In the genomic region with DNA sequence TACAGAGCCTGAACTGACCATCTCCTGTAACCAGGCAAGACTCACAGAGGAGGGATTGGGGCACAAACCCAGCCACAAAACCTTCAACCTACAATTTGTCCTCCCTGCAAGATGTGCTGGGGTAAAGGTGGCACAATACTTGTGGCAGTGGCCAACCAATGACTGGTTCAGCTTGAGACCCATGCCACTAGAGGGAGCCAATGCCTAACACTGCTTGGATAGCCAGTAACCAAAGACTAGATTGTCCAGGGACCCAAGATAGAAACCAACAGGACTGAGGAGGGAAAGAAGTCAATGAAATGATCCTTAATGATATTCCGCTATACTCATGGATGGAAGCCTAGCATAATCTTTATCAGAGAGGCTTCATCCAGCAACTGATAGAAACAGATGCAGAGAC, we compare ENCODE assay signal across 9 mouse cellular contexts. TPM values are rescaled to one million over a fixed set of nuclear protein-coding genes. Genes with fewer than 3 reads are reported as not detected.
DNase-seq lines count a peak whose midpoint lies in the region; ATAC-seq and TF ChIP-seq lines count a peak whose summit lies in the region.
"Had no signal": no experiment of that assay in that cellular context is flagged by ENCODE, and none has a peak within 500 bp of the region (broad histone marks: within the 10 kb centered on the region; RNA-seq: fewer than 3 reads in every experiment).

No protein-coding gene starts in this region.

- no peaks in the 10 kb centered on the region for H3K4me1 ChIP-seq in liver, embryonic 12.5 days
- no peaks in the 10 kb centered on the region for H3K4me1 ChIP-seq in forebrain, postnatal 0 days (ENCODE audit: insufficient read depth)
- H3K4me1 ChIP-seq in hindbrain, postnatal 0 days (ENCODE audit: insufficient read depth, low read length): no peaks in the 10 kb centered on the region
- no peaks in the 10 kb centered on the region for H3K4me1 ChIP-seq in midbrain, embryonic 13.5 days (replicated peaks)
- peaks cover under 1% of the 10 kb centered on the region; the same call in 1 of the 2 replicates for H3K4me1 ChIP-seq in spleen, adult 2 months (ENCODE audit: control insufficient read depth, insufficient read depth, insufficient read length)

- no peak overlapping the region for H3K27ac ChIP-seq in liver, embryonic 12.5 days
- H3K27ac ChIP-seq in forebrain, postnatal 0 days (ENCODE audit: low read depth, low read length): no peak overlapping the region
- no peak overlapping the region for H3K27ac ChIP-seq in hindbrain, postnatal 0 days
- no peak overlapping the region for H3K27ac ChIP-seq in midbrain, embryonic 13.5 days
- no peak overlapping the region for H3K27ac ChIP-seq in spleen, adult 2 months (ENCODE audit: insufficient read depth, low read length)

- intact Hi-C loops in left cerebral cortex, postnatal 10 days (cut with DNase I): loop anchor here (1.0 to 5.0 kb wide), 3 partner anchors 70 to 217 kb away; partner anchors contain the start of gene Gbp3

- ATAC-seq in liver, embryonic 12.5 days: no peak
- peak; percentile 71 for ATAC-seq in forebrain, postnatal 0 days
- ATAC-seq in hindbrain, postnatal 0 days: peak; percentile 75; the same call in 1 of the 2 replicates
- ATAC-seq in midbrain, embryonic 13.5 days: peak; percentile 85

- no peaks in the 10 kb centered on the region for H3K27me3 ChIP-seq in liver, embryonic 12.5 days (replicated peaks)
- H3K27me3 ChIP-seq in forebrain, postnatal 0 days (ENCODE audit: insufficient read depth, low read length): no peaks in the 10 kb centered on the region
- no peaks in the 10 kb centered on the region for H3K27me3 ChIP-seq in hindbrain, postnatal 0 days (ENCODE audit: insufficient read depth, low read length)
- no peaks in the 10 kb centered on the region for H3K27me3 ChIP-seq in midbrain, embryonic 13.5 days
- no peaks in the 10 kb centered on the region for H3K27me3 ChIP-seq in spleen, adult 2 months (ENCODE audit: control insufficient read depth, insufficient read depth, low read length)

- WGBS in liver, embryonic 12.5 days (ENCODE audit: insufficient replicate concordance): 74% methylated on average over 1 of the region's 1 CpGs
- WGBS in forebrain, postnatal 0 days: 82% methylated on average over 1 of the region's 1 CpGs
- 83% methylated on average over 1 of the region's 1 CpGs for WGBS in hindbrain, postnatal 0 days
- WGBS in midbrain, embryonic 13.5 days: 83% methylated on average over 1 of the region's 1 CpGs
- 77% methylated on average over 1 of the region's 1 CpGs for WGBS in spleen, adult 2 months

- H3K4me3 ChIP-seq in liver, embryonic 12.5 days: no peak overlapping the region
- H3K4me3 ChIP-seq in forebrain, postnatal 0 days (ENCODE audit: low read depth, low read length): no peak overlapping the region
- no peak overlapping the region for H3K4me3 ChIP-seq in hindbrain, postnatal 0 days (ENCODE audit: low read length)
- no peak overlapping the region for H3K4me3 ChIP-seq in midbrain, embryonic 13.5 days (replicated peaks)
- no peak overlapping the region for H3K4me3 ChIP-seq in spleen, adult 2 months (ENCODE audit: extremely low read depth, insufficient read depth, insufficient read length)
- H3K4me3 ChIP-seq: megakaryocyte, embryonic 14.5 days had no signal

- no peak overlapping the region for H3K4me2 ChIP-seq in liver, embryonic 12.5 days
- no peak overlapping the region for H3K4me2 ChIP-seq in forebrain, postnatal 0 days (ENCODE audit: low read depth)
- H3K4me2 ChIP-seq in hindbrain, postnatal 0 days (ENCODE audit: low read depth, low read length): no peak overlapping the region
- H3K4me2 ChIP-seq in midbrain, embryonic 13.5 days (replicated peaks): no peak overlapping the region

- no peak for TF ChIP-seq POLR2A in spleen, adult 2 months (IDR thresholded peaks at IDR 0.05; ENCODE audit: low read depth, low read length)

- no peak overlapping the region for H3K9ac ChIP-seq in liver, embryonic 12.5 days
- H3K9ac ChIP-seq in forebrain, postnatal 0 days: no peak overlapping the region
- no peak overlapping the region for H3K9ac ChIP-seq in hindbrain, postnatal 0 days (replicated peaks; ENCODE audit: low read length)
- H3K9ac ChIP-seq in midbrain, embryonic 13.5 days (replicated peaks): no peak overlapping the region

- H3K36me3 ChIP-seq in liver, embryonic 12.5 days: no peaks in the 10 kb centered on the region
- H3K36me3 ChIP-seq in forebrain, postnatal 0 days (ENCODE audit: insufficient read depth): no peaks in the 10 kb centered on the region
- no peaks in the 10 kb centered on the region for H3K36me3 ChIP-seq in hindbrain, postnatal 0 days (ENCODE audit: insufficient read depth, low read length)
- H3K36me3 ChIP-seq in midbrain, embryonic 13.5 days: no peaks in the 10 kb centered on the region
- H3K36me3 ChIP-seq in spleen, adult 2 months (ENCODE audit: control insufficient read depth, insufficient read depth, low read length): no peaks in the 10 kb centered on the region

- peak; percentile 51 for DNase-seq in liver
- peak; percentile 36 for DNase-seq in cerebellum, adult 11-12 months
- peak; percentile 66 for DNase-seq in forebrain, postnatal 0 days
- DNase-seq in hindbrain, postnatal 0 days (ENCODE audit: low spot score): peak; percentile 86
- DNase-seq in left cerebral cortex, postnatal 10 days (ENCODE audit: extremely low spot score in 1 of 2, low spot score in 2 of 2): peak; percentile 34 to 70
- peak in 1 of 2 experiments; percentile 76 for DNase-seq in spleen, adult 2 months (ENCODE audit: low read depth in 1 of 2, low spot score in 2 of 2)

- TF ChIP-seq CTCF in forebrain, postnatal 0 days (IDR thresholded peaks at IDR 0.05; ENCODE audit: low read depth): peak; percentile 87
- TF ChIP-seq CTCF in hindbrain, postnatal 0 days (IDR thresholded peaks at IDR 0.05; ENCODE audit: low read depth): peak; percentile 93
- peak; percentile 78; the same call in 1 of the 2 replicates for TF ChIP-seq CTCF in spleen, adult 2 months (IDR thresholded peaks at IDR 0.05; ENCODE audit: extremely low read depth, insufficient read depth, insufficient read length, insufficient replicate concordance)

- no peaks in the 10 kb centered on the region for H3K9me3 ChIP-seq in liver, embryonic 12.5 days (replicated peaks)
- H3K9me3 ChIP-seq in forebrain, postnatal 0 days (ENCODE audit: low read length): no peaks in the 10 kb centered on the region
- H3K9me3 ChIP-seq in hindbrain, postnatal 0 days (ENCODE audit: low read length): no peaks in the 10 kb centered on the region
- H3K9me3 ChIP-seq in midbrain, embryonic 13.5 days: no peaks in the 10 kb centered on the region
- H3K9me3 ChIP-seq: megakaryocyte, embryonic 14.5 days had no signal

RNA-seq across cellular contexts. Expression of gene Gbp5, which starts 3.3 kb away (rescaled TPM):
- polyA plus RNA-seq in liver, embryonic 12.5 days (2016; fragmentation: Nextera tagmentation; extraction: Ambion mirVana): 0.17 TPM in 1 of 2 replicates, not detected in the other
- total RNA-seq in forebrain, postnatal 0 days (2014; rRNA removed): 0.29 and 0.85 TPM in 2 replicates
- 0.25 and 0.36 TPM in 2 replicates for polyA plus RNA-seq in forebrain, postnatal 0 days (2015; fragmentation: Nextera tagmentation; extraction: Ambion mirVana)
- 0.37 and 0.97 TPM in 2 replicates for total RNA-seq in hindbrain, postnatal 0 days (2014; rRNA removed)
- polyA plus RNA-seq in hindbrain, postnatal 0 days (2015; fragmentation: Nextera tagmentation; extraction: Ambion mirVana): 0.55 and 0.57 TPM in 2 replicates
- 1 to 10 TPM; 1.0 to 1.5 TPM for total RNA-seq in left cerebral cortex, postnatal 10 days (2021)
- 0.07 TPM in 1 of 2 replicates, not detected in the other for polyA plus RNA-seq in midbrain, embryonic 13.5 days (2015; fragmentation: Nextera tagmentation; extraction: Ambion mirVana)
- polyA plus RNA-seq in spleen, adult 2 months (2012; rRNA removed): 4.1 and 4.9 TPM in 2 replicates

RNA-seq across cellular contexts. Expression of gene Gbp7, which starts 39.7 kb away (rescaled TPM):
- polyA plus RNA-seq in liver, embryonic 12.5 days (2016; fragmentation: Nextera tagmentation; extraction: Ambion mirVana): 2.1 and 2.4 TPM in 2 replicates
- 1.9 and 3.0 TPM in 2 replicates for total RNA-seq in forebrain, postnatal 0 days (2014; rRNA removed)
- polyA plus RNA-seq in forebrain, postnatal 0 days (2015; fragmentation: Nextera tagmentation; extraction: Ambion mirVana): 1.4 and 2.5 TPM in 2 replicates
- total RNA-seq in hindbrain, postnatal 0 days (2014; rRNA removed): 1.9 and 2.8 TPM in 2 replicates
- polyA plus RNA-seq in hindbrain, postnatal 0 days (2015; fragmentation: Nextera tagmentation; extraction: Ambion mirVana): 3.5 and 3.8 TPM in 2 replicates
- 1 to 10 TPM; 3.4 to 3.8 TPM for total RNA-seq in left cerebral cortex, postnatal 10 days (2021)
- polyA plus RNA-seq in midbrain, embryonic 13.5 days (2015; fragmentation: Nextera tagmentation; extraction: Ambion mirVana): 1.2 and 1.3 TPM in 2 replicates
- polyA plus RNA-seq in spleen, adult 2 months (2012; rRNA removed): 2.8 and 2.9 TPM in 2 replicates
